Mouse (Mus musculus): ENCODE measurements around the gene Bpnt1.

The Bpnt1 gene

DNA sequence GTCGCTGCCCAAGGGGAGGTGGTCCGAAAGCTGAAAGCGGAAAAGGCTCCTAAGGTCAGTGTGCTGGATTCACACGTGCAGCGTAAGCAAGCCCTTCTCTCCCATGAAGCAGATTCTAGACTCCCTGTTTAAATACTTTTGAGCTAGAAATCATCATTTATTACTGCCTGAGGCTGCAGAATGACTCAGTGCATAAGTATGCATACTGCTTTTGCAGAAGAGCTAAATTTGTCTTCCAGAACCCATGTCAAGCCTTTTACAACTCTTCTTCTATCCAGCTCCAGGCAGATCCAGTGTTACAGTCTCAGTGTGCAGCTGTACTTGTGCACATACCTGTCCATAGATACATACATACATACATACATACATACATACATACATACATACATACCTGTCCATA is 69.7 kb downstream of the Bpnt1 start:
- DNase-seq (ENCODE audit: extremely low spot score, low spot score), result no peak

GRCm38 (mm10) chr1:185404021-185404420 is 72.1 kb downstream of the Bpnt1 start:
- no peak for DNase-seq (ENCODE audit: extremely low spot score, low spot score)

DNA sequence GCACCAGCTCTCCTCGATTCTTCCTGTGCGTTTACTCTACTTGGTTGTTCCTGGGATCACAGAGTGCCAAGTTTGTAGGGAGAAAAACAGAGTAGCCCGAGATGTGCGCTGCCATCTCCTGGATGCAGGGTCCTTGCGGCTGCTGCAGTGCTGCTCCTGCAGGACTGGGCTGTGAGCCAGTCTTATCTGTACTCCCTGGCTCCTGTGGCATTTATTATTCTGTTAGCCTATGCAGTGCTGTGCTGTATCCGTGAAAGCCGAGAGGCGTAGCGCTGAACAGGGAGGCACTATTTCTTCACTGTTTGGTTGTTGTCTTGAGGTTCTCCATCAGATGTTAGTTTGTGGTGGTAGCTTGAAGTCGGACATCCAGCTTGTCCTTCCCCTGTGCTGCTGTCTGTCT is 74.0 kb downstream of the Bpnt1 start:
- no peak for DNase-seq (ENCODE audit: extremely low spot score, low spot score)
